Mouse (Mus musculus) liver, embryonic 14.5 days (tissue): ENCODE data around the gene Cpne4. TPM values are rescaled to one million over a fixed set of nuclear protein-coding genes. Genes with fewer than 3 reads are reported as not detected.

ENCODE experiments used
- ATAC-seq: fragments of 200-750 bp; cut with Nextera tagmentation; 2 replicates; pipeline ENCODE4 v1.8.0; 2017; ENCODE audit warnings: moderate number of reproducible peaks, mild to moderate bottlenecking, moderate library complexity; ENCODE audit not compliant: insufficient read depth
- DNase-seq, 3 experiments: peaks; one replicate each; pipeline ENCODE4 v3.0.0-alpha.2; 2012 to 2013; ENCODE audit warnings: low read depth in 3 of 3, low spot score in 3 of 3
- H3K27ac ChIP-seq: fragments of 300-500 bp; sonication (generic); 2 replicates; pipeline ENCODE4 v1.5.1; 2014; ENCODE audit warnings: moderate library complexity, mild to moderate bottlenecking, control low read depth, inconsistent platforms
- H3K27me3 ChIP-seq: fragments of 300-500 bp; sonication (generic); 2 replicates; pipeline ENCODE4 v1.6.1; 2014; ENCODE audit warnings: mild to moderate bottlenecking, low read length, moderate library complexity; ENCODE audit not compliant: control insufficient read depth, insufficient read depth
- H3K36me3 ChIP-seq: fragments of 300-500 bp; sonication (generic); replicated peaks from 2 replicates; pipeline ENCODE4 v1.6.1; 2014; ENCODE audit warnings: low read depth; ENCODE audit not compliant: control insufficient read depth, insufficient read depth
- H3K4me1 ChIP-seq, 2 experiments: fragments of 200-500 bp in 1 of 2; fragments of 300-500 bp in 1 of 2; sonication (generic) in 1 of 2; replicated peaks; 2 replicates each; pipeline ENCODE4 v1.6.1; 2012 to 2014; ENCODE audit warnings: antibody characterized with exemption in 1 of 2, inconsistent platforms in 1 of 2, low read length in 1 of 2; ENCODE audit not compliant: control insufficient read depth in 2 of 2, insufficient read depth in 2 of 2
- H3K4me2 ChIP-seq: fragments of 300-500 bp; sonication (generic); 2 replicates; pipeline ENCODE4 v1.6.1; 2014; ENCODE audit warnings: low read depth, mild to moderate bottlenecking, control low read depth, moderate library complexity
- H3K4me3 ChIP-seq, 2 experiments: fragments of 200-500 bp in 1 of 2; fragments of 300-500 bp in 1 of 2; sonication (generic) in 1 of 2; 2 replicates each; pipeline ENCODE4 v1.5.1; 2012 to 2014; ENCODE audit warnings: low read depth in 2 of 2, low read length in 2 of 2, mild to moderate bottlenecking in 2 of 2, control low read depth in 1 of 2, inconsistent platforms in 1 of 2, moderate library complexity in 1 of 2; ENCODE audit not compliant: insufficient read depth in 1 of 2
- H3K9ac ChIP-seq: fragments of 300-500 bp; sonication (generic); replicated peaks from 2 replicates; pipeline ENCODE4 v1.6.1; 2014; ENCODE audit warnings: mild to moderate bottlenecking, control low read depth, moderate library complexity
- H3K9me3 ChIP-seq: fragments of 300-500 bp; sonication (generic); 2 replicates; pipeline ENCODE4 v1.6.1; 2016; ENCODE audit warnings: low read length, mixed read lengths; ENCODE audit not compliant: control insufficient read depth
- CTCF ChIP-seq: IDR thresholded peaks from 2 replicates; pipeline ENCODE4 v1.5.1; 2016; ENCODE audit warnings: antibody characterized with exemption, low read depth, control low read depth
- EP300 ChIP-seq: IDR thresholded peaks from 2 replicates; pipeline ENCODE4 v1.6.1; 2016; ENCODE audit warnings: antibody characterized with exemption, low read depth
- WGBS: fragments of 180-500 bp; shearing (Covaris S2); extraction: QIAGEN DNeasy Blood & Tissue Kit; methylation state at CpG from one replicate; pipeline ENCODE4 v1.1.7; 2014; ENCODE audit not compliant: insufficient replicate concordance; 5-methylcytosine and 5-hydroxymethylcytosine counted together
- polyA plus RNA-seq, 2 experiments: library from polyadenylated mRNA; depleted of rRNA in 1 of 2; stranded (reverse) in 1 of 2; unstranded in 1 of 2; fragments of >200 nt; fragmentation: Nextera tagmentation in 1 of 2; extraction: Ambion mirVana in 1 of 2; gene quantifications; 2 replicates each; pipeline versions ENCODE4 v1.2.1 to v1.2.3; 2012 to 2014

Cpne4 gene
- polyA plus RNA-seq, 2 experiments: 0.01 TPM; not detected in 1

DNA sequence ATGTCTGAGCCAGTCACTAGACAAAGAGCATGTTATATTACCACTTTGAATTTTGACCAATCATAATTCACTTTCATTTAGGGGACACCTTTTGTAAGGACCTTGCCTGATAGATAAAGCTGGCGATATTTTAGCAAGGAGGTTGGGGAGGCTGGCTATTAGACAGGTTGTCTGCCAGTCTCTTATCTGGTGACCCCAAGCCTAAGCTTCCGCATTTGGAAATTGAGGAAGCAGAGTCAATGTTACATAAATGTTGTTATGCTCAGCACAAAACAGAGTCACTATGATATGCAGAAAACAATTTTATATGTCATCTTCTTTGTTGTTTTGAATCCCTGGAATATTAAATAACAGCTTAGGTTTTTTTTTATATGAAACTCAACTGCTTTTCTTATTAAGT, 267.6 kb downstream of the Cpne4 start:
- Histone ChIP-seq H3K27ac (no peak overlapping the region), H3K36me3 (no peaks in the 10 kb centered on the region), H3K9ac (no peak overlapping the region), H3K4me3 (no peak overlapping the region), H3K4me2 (no peak overlapping the region), H3K9me3 (no peaks in the 10 kb centered on the region), H3K4me1 (no peaks in the 10 kb centered on the region), H3K27me3 (no peaks in the 10 kb centered on the region)
- no peak for TF ChIP-seq CTCF
- no peak for TF ChIP-seq EP300
- ATAC-seq (no peak), DNase-seq (no peak)
- 55% methylated on average over 2 of the region's 2 CpGs for WGBS

DNA sequence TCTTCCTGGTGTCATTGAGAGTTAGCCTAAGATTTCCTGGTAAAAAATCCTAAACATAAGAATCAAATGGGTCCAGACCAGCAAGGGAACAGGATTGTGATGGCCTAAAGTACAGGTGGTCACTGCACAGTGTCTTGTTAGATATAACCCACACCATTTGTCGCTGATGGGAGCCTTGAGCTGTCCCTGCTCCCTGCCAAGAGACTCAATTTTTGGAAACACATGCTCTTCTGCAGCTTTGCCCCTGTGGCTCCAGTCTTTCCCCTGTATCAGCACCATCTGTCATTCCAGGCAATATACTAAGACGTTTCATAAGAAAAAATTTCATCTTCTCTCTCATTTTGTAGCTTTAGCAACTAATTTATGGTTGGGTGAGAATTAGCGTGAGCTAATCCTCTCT, 281.6 kb downstream of the Cpne4 start:
- no peaks in the 10 kb centered on the region for H3K27me3 ChIP-seq
- no peaks in the 10 kb centered on the region for H3K9me3 ChIP-seq
- no peak for DNase-seq
- H3K27ac ChIP-seq: no peak overlapping the region
- 40% methylated on average over 3 of the region's 3 CpGs for WGBS
- no peak overlapping the region for H3K9ac ChIP-seq
- TF ChIP-seq CTCF (no peak), EP300 (no peak)
- H3K36me3 ChIP-seq: no peaks in the 10 kb centered on the region
- ATAC-seq: no peak
- H3K4me1 ChIP-seq: no peaks in the 10 kb centered on the region
- no peak overlapping the region for H3K4me2 ChIP-seq
- H3K4me3 ChIP-seq: no peak overlapping the region

GRCm38 (mm10) chr9:104832934-104833539, 286.0 kb downstream of the Cpne4 start:
- H3K27me3 ChIP-seq: no peaks in the 10 kb centered on the region
- H3K4me1 ChIP-seq: no peaks in the 10 kb centered on the region
- no peak for DNase-seq
- H3K4me2 ChIP-seq: no peak overlapping the region
- H3K9ac ChIP-seq: no peak overlapping the region
- ATAC-seq: no peak
- no peaks in the 10 kb centered on the region for H3K36me3 ChIP-seq
- H3K9me3 ChIP-seq: no peaks in the 10 kb centered on the region
- H3K27ac ChIP-seq: no peak overlapping the region
- WGBS: 64% methylated on average over 5 of the region's 5 CpGs
- no peak overlapping the region for H3K4me3 ChIP-seq
- TF ChIP-seq CTCF: no peak
- no peak for TF ChIP-seq EP300

GRCm38 (mm10) chr9:104837931-104838330, 290.8 kb downstream of the Cpne4 start:
- ATAC-seq (no peak), DNase-seq (no peak)
- H3K9ac ChIP-seq: no peak overlapping the region
- no peaks in the 10 kb centered on the region for H3K4me1 ChIP-seq
- H3K9me3 ChIP-seq: no peaks in the 10 kb centered on the region
- no peak overlapping the region for H3K27ac ChIP-seq
- no peak overlapping the region for H3K4me3 ChIP-seq
- TF ChIP-seq EP300 (no peak), CTCF (no peak)
- no peak overlapping the region for H3K4me2 ChIP-seq
- H3K27me3 ChIP-seq: no peaks in the 10 kb centered on the region
- WGBS: 47% methylated on average over 1 of the region's 1 CpGs
- no peaks in the 10 kb centered on the region for H3K36me3 ChIP-seq

GRCm38 (mm10) chr9:104841278-104841677, 294.2 kb downstream of the Cpne4 start:
- H3K9ac ChIP-seq: no peak overlapping the region
- no peaks in the 10 kb centered on the region for H3K27me3 ChIP-seq
- no peak overlapping the region for H3K4me3 ChIP-seq
- H3K9me3 ChIP-seq: no peaks in the 10 kb centered on the region
- H3K4me2 ChIP-seq: no peak overlapping the region
- no peaks in the 10 kb centered on the region for H3K4me1 ChIP-seq
- WGBS: 51% methylated on average over 1 of the region's 1 CpGs
- DNase-seq (no peak), ATAC-seq (no peak)
- no peak overlapping the region for H3K27ac ChIP-seq
- H3K36me3 ChIP-seq: no peaks in the 10 kb centered on the region
- TF ChIP-seq CTCF (no peak), EP300 (no peak)
